Mouse (Mus musculus): Measurements from ENCODE around the gene Anapc7. TPM values are rescaled to one million over a fixed set of nuclear protein-coding genes. Genes with fewer than 3 reads are reported as not detected.
"Not testable (repeated sequence)": the region's sequence is repeated elsewhere in the genome, so short reads cannot be mapped to it uniquely, and the experiment has no call there.

Gene Anapc7
- total RNA-seq, 2 experiments from 2014 or later: 28.6 to 30.5 TPM

DNA sequence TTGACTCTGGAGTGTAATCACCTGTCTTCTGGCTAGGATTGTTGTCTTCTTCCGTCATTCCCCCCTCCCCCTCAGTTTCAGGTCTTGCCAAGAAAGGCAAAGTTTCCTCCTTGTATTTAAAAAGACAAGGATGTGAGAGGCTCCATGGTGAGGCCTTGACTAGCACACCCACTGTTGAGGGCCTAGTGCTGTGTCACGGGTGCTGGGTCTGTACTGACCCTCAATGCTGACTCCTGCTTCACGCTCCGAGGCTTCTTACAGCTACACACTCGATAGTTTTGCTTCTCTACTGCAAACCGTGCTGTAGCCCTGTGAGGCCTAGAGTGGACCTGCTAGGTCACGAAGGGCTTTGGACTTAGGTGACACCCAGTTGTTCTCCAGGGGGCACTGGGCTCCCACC lies 30.7 kb downstream of the Anapc7 start:
- DNase-seq: no peak

DNA sequence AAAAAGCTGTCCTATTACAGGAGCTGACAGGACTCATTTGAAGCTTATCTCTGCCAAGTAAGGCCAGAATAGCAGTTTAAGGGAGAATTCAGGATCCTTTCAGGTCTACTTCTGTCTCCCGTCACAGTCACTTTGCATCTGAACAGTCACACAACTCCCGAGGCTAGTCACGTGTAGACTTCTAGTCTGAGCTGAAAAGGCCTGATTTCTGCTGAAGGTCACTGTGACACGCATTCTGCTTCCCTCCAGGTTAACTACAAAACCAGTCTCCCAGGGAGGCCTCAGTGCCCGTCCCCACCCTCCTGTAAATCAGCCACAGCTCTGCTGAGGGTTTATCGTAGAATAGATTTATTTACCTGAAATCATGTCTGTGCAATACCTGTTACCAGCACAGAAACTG lies 31.7 kb downstream of the Anapc7 start:
- no peak for DNase-seq

DNA sequence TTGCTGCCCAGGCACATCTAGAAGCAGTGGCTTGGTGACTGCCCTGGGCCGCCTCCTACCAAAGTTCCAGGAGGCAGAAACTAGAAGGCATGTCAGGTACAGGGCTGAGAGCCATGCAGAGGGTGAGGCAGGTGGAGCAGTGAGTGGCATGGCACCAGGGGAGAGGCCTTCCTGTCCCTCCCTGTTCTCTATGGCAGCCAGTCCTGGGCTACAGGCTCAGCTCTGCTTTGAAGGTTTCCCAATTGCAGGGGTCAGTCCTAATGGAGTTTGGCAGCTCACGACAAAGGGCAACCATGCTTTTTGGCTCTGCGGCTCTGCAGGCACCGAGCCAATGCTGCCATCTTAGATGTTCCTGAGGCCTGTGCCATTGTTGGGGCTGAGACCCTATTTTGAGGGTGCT lies 32.9 kb downstream of the Anapc7 start:
- DNase-seq: no peak

DNA sequence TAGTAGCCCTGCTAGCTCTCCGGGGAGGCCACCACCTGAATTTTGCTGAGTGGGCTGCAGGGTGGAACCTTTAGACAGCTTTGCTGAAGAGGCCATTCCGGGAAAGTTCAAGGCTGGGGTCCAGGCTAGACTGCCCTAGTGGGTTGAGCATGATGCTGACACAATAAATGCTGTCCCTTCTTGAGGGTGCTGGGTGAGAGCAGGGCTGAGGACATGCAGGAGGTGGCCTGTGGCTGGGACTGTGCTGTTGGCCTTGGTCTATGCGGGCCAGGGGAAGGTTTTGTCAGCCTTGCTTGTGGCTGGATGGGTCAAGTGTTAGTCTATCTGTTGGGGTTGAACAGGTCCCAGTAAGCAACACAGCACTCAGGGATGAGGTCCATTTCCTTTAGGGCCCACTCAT lies 33.4 kb downstream of the Anapc7 start:
- DNase-seq: no peak

DNA sequence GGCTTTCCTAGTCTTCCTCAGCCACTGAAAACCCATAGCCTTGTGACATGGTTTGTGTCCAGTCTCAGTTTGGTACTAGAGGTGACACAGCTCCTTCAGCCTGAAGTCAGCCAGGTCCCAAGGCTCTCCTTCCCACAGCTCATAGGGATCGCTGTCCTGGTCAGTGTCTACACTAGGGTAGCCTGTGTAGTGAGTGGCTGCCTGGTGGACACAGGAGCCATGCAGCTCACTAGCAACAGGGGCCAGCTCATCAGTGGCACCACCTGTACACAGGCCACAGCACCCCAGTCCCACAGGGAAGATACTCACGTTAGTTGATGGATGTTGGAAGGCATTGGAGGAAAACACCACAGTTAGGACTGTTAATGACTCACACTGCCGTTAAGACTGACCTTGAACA lies 34.1 kb downstream of the Anapc7 start:
- DNase-seq: no peak

DNA sequence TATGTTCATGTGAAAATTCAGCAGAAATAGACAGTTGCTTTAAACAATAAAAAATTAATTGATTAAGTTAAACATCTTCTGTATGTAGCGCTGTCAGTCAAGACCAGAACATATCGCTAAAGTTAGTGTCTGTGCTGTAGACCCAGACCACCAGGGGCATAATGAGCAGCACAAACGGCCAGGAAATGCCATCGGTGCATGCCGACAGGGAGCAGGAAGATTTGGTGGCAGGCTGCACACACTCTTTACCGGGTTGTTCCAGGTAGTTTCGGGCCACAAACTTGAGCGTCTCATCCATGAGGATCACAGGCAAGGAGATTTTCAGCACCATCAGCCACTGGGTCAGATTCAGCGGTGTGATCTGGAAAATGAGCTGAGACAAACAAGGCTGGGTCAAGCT lies 35.6 kb downstream of the Anapc7 start:
- DNase-seq: not testable (repeated sequence)

DNA sequence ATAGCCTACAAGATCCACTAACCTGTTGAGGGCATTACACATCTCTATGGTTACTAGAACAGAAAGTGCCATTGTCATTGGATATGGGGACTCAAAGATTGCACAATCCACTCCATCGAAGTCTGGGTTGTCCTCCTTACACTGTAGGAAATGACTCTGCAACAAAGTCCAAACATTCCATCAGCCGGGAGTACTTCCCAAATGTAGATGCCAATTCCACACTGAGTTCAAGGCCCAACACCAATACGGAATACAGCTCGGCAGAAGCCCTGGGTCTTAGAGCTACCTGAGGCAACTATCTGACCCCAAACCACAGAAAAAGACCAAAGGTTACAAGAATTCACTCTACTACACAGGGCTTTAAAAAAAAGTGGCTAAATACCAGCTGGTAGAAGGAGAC lies 36.6 kb downstream of the Anapc7 start:
- no peak for DNase-seq

DNA sequence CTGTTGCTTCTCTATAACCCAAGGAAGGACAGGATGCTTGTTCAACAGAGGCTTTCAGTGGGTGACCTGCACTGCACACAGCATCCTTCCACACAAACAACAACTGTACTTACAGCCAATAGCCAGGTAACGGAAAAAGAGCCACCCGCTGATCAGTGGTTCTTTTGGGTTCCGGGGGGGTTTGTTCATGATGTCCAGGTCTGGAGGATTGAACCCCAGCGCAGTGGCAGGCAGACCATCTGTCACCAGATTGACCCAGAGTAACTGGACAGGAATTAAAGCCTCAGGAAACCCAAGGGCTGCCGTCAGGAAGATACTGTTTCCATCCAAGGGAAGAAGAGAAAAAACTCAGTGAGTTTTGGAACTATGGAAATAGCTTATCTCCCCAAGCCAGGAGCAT lies 37.8 kb downstream of the Anapc7 start:
- no peak for DNase-seq

DNA sequence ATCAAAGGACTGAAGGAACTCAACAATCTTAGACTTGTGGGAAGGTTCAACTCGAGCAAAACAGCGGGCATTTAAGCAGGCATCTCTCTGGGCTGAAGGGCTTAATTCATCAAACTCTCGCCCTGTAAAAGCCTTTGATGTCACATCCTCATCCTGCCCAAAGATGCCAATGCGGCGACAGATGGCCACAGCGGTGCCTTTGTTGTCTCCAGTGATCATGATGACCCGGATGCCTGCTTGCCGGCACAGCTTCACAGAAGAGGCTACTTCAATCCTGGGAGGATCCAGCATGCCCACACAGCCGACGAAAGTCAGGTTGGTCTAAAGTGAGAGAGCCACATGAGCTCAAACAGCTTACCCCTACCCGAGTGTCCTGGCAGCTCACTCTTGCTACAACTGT lies 39.2 kb downstream of the Anapc7 start:
- DNase-seq: no peak

DNA sequence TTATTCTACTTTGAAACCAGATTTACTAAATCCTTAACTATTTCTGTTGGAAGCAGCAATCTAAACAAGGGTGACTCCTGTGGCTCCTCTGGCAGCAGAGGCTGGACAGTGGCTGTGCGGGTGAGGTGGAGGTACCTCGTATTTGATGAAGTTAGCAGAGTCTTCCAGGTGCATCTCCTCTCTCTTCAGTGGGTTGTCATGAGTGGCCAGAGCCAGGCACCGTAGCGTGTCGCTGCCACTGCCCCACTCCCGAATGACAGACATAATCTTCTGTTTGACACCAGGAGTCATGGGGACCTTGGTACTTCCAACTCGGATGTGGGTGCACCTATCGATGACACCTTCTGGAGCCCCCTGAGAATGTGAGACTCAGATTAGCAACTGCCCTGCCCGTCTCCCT lies 39.9 kb downstream of the Anapc7 start:
- DNase-seq: no peak

DNA sequence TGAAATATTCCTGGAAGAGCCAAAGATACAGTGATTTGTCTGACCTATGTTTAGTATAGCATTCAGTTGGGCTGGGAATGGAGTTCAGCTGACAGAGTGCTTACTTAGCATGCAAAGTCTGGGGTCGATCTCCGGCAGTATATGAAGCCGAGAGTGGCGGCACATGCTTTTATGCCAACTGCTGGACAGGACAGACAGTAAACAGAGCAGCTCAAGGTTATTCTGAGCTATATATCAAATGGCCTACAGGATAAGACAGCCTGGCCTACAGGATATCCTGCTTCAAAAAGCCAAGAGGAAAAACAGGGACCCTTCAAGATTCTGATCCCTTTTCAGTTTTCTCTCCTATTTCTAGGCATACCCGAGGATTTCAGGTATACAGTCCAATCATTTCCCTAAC lies 50.2 kb downstream of the Anapc7 start:
- no peak for DNase-seq

DNA sequence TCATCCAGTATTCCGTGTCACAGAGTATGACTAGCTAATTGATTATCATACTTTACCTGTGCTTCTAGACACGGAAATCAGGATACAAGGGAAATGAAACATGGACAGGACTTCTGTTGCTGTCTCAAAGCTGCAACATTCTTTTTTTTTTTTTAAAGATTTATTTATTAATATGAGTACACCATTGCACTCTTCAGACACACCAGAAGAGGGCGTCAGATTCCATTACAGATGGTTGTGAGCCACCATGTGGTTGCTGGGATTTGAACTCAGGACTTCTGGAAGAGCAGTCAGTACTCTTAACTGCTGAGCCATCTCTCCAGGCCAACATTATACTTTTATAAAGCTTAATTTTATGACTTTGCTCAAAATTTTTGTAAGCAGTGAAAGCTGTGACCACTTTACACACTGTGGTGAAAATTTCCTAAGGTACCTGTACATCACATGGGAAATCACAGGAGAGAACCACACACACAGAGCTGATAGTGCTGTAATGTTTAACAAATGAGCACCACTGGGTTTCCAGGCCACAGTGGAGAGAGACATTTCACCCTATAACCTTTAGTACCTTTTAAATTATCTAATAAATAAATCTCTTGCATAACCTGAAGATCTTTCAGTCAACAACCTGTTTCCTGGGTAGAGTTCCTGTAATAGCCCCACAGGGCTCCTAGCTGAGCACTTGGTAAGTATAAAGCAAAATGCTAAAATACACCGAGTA lies 53.3 kb downstream of the Anapc7 start:
- no peak for DNase-seq

DNA sequence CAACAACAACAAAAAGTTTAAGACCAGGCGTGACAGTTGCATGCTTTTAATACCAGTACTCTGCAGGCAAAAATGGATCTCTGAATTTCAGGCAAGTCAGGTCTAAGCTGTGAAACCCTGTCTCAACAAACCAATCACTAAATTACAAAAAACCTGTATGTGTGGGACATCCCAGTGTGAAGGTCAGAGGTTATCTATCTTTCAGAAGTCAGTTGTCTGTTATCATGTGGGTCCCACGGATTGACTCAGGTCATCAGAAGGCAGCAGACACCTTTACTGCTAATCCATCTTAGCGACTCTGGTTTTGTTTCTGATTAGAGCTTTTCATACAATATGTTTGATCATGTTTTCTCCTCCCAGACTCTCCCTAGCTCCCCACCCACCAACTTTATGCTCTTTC lies 54.6 kb downstream of the Anapc7 start:
- no peak for DNase-seq

DNA sequence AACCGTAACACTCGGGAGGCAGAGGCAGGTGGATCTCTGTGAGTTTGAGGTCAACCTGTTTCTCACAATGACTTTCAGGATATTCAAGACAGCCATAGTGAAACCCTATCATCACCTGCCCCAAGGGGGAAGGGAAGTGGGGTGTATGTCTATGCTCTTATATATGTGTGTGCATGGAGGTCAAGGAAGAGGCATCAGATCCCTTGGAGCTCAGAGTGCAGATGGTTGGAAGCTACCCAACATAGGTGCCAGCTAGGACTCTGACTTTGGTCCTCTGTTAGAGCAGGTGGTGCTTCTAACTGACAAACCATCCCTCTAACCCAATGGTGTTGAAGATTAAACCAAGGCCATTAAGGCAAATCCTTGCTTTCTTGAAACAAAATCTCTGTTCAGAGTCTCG lies 56.0 kb downstream of the Anapc7 start:
- DNase-seq: no peak

DNA sequence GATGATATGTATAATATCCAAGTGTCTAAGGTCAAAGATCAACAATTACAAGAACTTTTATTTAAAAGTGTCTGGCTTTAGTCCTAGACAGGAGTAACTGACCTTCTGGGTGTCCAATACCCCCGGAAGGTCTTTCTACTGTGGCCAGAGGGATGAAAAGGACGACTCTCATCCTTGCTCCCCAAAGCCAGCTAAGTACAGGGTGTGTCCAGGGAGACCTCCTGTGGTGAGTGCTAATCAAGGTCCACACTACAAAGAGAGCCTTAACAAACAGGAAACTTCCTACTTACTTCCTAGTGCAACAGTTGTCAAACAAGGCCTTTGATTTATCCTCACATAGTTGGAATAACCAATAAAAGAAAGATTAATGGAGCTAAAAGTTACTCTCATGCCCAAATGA lies 57.6 kb downstream of the Anapc7 start:
- no peak for DNase-seq

DNA sequence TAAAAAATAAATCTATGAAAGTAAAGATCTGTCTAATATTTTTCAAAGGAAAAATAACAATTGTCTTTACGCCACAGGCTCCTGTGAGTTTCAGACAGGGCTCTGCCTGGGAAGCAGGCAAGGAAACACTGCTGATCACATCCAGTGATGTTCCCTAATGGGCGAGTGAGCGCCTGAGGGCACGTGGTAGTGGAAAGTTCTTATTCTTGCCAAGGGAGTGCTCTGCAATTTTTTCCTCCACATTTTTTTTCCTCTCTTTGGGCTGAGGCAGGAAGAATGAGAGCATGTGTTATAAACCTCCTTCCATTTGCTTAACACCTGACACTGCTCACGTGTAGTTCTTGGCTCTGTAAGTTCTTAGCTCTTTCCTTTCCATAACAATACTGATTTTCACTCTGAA lies 60.4 kb downstream of the Anapc7 start:
- DNase-seq: no peak

DNA sequence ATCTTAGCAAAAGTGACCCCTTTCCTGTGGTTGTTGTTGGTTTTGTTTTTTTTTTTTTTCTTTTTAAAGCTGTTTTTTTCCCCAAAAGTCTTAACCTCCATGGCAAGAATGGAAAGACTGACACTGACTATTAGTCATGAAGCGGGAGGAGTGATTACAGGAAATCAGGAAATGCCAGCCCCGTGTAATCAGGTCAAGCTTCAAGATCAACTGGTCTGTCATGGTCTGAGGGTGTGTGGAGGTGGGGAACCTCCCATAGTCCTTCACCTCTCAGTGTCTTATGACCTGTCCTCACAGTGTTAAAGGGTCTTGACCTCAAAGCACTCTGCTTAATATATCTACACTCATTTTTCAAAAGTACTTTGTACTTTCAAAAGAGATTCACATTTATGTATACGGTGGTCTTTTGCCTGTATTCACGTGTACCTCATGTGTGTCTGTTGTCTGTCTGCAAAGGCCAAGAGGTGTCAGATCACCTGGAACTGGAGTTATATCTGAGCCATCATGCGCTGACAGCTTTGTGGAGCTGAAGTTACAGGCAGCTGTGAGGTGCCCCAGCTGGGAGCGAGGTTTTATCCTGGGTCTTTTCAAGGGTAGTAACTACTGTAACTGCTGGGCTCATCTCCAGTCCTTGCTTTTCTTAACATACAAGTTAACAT lies 61.4 kb downstream of the Anapc7 start:
- DNase-seq: no peak

DNA sequence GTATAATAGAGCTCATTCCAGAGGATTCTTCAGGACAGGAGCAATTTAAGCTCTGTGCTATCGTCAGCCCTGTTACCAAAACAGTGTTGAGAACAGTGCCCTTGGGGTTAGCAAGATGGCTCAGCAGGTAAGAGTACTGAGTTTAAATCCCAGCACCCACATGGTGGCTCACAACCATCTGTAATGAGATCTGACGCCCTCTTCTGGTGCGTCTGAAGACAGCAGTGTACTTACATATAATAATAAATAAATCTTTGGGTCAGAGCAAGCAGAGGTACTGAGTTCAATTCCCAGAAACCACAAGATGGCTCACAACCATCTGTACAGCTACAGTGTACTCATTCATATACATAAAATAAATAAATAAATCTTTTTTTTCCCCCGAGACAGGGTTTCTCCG lies 64.8 kb downstream of the Anapc7 start:
- not testable (repeated sequence) for DNase-seq

DNA sequence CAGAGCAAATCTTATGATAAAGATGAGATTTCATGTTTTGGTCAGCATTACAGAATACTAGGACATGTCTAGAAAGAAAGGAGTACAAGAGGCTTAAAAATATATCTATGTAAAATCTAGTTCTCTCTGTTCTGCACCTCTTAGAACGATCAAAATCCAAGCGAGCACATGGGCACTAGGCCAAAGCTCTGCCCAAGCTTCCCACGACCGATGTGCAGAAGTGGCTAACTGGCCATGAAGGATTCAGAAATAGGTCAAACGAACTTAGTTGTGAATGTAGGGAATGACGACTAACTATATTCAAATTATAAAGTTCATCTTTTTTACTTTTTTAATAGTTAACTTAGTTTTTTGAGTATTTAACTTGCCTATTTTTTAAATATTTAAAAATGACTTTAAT lies 66.3 kb downstream of the Anapc7 start:
- DNase-seq: no peak

DNA sequence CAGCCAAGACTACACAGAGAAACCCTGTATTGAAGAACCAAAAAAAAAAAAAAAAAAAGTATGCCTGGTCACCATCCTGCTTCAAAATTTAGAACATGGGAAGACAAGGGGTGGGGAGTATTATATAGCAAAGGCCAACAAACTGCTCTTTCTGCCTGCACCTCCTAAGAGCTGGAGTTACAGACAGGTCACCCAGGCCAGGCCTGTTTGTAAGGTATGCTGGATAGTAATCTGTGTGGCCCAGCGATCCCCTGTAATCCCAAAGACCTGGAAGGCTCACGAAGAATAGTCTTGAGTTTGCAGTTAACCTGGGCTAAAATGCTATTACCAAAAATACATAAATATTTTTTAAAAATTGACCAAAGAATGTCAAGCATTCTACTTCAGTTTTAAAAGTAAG lies 68.7 kb downstream of the Anapc7 start:
- no peak for DNase-seq

DNA sequence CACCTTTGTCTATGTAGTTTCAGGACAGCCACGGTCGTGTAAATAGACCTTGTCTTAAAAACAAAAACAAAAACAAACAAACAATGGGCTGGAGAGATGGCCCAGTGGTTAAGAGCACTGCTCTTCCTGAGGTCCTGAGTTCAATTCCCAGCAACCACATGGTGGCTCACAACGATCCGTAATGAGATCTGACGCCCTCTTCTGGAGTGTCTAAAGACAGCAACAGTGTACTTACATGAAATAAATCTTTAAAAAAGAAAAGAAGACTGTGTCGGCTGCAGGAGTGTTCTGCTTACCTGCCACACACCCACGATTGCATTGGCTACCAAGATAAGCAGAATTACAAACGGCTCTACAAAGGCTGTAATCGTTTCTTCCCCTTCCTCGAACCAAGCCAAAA lies 69.9 kb downstream of the Anapc7 start:
- DNase-seq: no peak

DNA sequence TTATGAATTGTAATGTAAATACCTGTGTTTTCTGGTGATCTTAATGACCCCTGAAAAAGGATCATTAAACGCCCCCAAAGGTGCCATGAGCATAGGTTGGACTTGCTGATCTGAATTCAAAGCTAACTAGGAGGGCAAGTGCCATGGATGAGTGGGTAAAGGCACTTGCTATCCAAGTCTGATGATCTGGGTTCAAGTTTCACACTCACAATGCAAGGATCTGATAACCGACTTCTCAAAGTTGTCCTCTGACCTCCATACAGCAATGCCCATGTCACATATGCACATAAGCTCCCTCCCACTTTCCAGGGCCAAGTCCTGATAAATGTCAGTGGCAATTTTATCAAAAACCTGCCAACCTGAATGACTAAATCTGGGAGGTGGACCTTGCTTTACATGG lies 71.5 kb downstream of the Anapc7 start:
- no peak for DNase-seq

DNA sequence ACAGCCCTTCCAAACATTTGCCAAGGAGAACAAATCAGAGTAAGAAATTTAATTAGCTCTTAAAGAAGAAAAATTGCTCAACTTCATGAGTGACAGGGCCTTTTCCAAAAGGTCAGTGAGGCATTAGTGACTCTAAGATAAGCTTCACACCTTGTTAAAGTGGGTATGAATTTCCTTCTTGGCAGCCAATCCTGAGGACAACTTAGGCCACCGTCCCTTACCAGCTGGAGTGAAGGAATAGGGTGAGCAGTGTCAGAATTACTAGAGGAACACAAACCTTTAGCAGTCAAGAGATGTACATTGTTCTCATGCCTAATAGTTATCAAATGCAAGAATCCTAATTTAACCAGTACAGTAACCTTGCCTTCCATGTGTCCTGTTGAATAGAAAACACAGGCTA lies 73.0 kb downstream of the Anapc7 start:
- no peak for DNase-seq

Data from layer of hippocampus, postnatal 36 days (tissue).